Mouse (Mus musculus) R1 (cell line): ENCODE measurements around the gene Fgfbp1.

ENCODE experiments used
- DNase-seq: peaks from one replicate; pipeline ENCODE4 v3.0.0-alpha.2; 2018; ENCODE audit warnings: low read depth, low spot score

Fgfbp1 gene

DNA sequence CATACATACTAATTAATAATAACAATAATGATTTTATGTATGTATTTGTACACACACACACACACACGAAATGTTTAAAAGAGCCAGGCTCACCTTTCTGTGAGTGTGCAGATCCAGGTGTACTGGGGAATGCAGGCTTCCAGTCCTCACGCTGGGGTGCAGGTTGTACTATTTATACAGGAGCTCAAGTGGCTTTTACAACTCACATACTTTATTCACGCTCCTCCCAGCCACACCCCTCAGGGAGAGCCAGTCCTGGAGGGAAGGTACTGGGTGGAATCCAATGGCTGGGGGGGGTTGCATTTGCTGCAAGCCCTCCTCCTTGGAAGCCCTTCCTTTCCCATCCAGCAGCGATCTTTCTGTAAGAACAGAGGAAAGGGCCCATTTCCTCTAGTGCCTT lies at the start of gene Fgfbp1:
Gene Fgfbp1, minus strand, starts transcription at position 160 of the 400 bp plus-strand sequence.
- peak; percentile 97 for DNase-seq

DNA sequence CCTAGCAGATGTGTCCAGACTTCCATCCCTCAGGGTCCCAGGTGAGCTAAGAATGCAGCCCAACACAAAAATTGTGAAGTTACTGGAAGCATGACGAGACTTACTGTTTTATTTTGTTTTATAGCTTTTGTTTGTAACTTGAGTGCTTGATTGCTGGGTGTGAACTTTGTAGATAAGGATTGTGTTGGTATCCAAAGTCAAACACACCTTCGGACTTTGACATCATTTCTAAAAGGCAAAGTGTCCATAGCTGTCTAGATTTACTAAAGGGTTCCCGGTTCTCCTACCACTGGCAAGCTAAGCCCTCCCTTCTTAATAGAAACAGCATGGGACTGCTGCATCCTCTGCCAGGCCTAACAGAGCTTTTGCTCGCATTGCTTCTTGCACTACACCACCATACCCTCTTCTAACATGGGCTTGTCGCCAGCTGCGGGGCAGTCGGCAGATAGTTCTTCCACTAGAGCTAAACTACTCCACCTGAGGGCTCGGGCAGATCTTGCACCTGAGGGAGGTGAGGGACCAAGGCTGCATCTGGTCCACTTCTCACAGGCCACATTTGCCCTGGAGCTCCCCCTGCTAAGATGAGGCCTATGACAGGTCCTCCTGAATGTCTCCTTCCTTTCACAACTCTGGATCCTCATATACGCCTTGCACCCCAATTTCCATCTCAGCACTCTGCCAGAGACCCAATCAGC lies 16.9 kb upstream of the Fgfbp1 start:
- DNase-seq: no peak

DNA sequence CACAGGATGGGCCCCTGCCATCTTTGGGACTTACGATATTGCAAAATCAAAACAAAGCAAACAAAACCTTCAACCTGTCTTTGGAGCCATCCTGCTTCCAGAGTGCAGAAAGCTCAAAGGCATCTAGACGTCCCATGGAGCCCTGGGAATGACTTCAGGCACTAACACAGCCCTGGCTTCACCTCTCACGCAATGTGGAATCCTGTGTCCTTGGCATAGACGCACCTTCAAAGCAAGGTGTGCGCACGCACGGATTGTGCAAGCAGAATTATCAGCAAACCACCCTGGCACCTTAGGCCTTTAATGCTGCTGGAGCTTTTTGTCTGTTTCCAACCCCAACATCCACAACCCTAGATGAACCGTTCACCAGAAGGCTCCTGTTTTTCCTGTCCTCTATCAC lies 16.0 kb upstream of the Fgfbp1 start:
- DNase-seq: no peak

DNA sequence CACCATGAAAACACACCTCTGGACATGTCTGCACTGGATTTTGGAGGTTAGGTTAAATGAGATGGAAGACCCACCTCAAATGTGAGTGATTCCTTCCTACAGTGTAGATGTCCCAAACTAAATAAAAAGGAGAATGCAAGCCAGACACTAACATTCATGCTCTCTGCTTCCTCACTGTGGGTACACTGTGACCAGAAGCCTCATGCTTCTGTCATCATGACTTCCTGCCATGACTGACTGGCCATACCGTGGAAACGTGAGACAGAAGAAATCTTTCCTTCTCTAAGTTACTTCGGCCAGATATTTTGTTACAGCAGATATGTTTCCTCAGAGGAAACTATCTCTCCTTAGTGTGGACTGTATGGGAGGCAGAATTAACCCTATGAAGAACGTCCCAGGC lies 14.6 kb upstream of the Fgfbp1 start:
- DNase-seq: no peak

DNA sequence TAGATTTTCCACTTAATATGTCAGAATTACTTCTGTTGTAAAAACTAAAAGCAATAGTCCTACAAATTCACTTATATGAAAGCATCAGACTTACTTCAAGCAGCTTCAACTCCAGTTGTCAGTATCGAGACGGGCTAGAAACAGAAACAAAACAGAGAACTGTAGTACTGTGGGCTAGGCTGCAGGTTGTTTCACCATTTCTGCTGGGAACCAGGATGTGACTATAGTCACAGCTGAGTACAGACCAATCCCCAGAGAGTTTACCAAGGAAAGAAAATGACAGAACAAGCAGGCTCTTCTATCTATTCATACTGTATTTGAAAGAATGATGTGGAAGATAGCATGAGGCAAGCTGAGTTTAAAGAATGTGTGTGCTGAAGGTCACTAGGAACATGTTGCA lies 13.4 kb upstream of the Fgfbp1 start:
- DNase-seq: no peak

DNA sequence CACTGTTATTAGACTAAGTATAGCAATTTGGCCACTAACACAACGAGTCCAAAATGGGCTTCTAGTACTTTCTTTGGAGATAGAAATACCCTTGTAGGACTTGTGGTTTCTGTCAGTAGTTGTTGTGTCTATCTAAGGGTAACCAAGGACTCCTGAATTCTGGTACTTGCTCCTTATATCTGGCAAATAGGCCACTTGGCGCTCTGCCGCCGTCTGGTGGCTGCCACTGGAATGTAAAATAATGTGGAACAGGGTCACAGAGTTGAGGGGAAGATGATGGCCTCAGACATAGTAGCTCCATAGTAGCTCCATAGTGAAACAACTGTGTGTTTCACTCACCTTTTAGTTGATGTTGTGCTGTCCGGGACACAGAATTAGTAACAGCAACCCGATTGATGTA lies 8.7 kb upstream of the Fgfbp1 start:
- DNase-seq: peak; percentile 60

DNA sequence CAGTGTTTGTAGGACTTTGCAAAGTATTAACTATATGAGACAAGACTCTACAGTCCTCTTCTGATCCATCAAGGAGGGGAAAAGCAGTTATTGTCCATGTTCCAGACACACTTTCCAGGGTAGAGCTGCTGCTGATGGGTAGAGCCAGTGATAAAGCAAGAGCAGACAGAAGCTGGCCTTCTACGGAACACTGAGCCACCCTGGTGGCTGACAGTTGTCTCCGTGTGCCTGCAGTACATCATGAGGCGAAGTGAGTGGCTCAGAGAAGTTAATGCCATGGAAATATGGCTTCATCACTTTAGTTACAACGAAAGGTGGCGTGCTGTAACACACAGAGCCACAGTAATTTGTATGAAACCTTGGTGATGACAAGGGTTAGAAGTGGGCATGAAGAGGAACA lies 7.4 kb upstream of the Fgfbp1 start:
- peak; percentile 21 for DNase-seq

DNA sequence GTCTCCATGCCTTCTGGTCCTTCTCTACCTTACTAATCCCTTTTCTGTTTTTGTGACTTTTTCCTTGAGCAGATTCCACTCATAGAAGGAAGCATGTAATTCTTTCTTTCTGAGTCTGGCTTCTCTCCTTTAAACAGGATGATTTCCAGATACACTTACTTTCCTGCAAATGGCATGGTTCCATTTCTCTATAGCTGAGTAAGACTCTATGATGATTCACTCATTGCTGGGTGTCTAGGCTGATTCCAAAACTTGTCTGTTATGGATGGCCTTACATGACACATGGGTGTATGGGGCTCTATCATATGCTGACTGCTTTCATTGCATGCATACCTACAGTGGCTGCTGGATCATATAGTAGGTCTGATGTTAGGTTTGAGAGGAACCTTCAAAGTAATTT lies 4.6 kb upstream of the Fgfbp1 start:
- DNase-seq: no peak

DNA sequence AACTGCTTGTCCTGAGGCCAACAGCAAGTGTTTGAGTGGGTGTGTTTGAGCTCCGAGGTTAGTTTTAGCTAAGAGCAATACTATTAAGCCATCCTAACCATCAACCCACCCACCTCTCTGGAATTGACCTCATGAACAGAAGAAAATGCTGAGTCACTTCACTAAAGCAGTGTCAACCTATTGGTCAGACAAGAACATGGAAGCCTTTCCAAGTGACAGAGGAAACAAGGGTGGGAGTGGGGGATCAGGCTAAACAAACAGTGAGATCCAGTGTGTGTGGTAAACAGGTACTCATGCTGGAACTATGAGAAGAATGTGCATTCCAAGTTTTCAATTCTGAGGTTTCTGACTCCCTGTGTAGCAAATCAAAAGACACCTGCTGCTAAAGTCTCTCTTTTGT lies 1.3 kb upstream of the Fgfbp1 start:
- peak; percentile 100 for DNase-seq

DNA sequence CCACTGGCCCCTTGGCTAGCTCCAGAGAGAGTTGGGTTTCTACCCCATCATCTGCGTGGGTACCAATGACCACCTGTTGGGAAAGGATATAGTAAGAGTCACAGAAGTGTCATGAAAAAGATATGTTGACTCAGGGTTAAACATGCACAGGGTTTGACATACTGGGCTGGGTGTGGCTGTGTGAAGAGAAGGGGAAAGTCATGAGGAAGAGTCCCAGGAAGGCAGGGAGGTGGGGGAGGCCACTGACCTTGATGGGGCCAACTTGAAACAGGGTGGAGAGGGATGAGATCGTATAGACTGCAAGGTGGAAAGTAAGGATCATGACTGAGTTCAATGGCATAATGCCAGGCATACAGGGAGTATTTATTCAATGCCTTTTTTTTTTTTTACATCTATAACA lies 1.2 kb downstream of the Fgfbp1 start:
- no peak for DNase-seq

DNA sequence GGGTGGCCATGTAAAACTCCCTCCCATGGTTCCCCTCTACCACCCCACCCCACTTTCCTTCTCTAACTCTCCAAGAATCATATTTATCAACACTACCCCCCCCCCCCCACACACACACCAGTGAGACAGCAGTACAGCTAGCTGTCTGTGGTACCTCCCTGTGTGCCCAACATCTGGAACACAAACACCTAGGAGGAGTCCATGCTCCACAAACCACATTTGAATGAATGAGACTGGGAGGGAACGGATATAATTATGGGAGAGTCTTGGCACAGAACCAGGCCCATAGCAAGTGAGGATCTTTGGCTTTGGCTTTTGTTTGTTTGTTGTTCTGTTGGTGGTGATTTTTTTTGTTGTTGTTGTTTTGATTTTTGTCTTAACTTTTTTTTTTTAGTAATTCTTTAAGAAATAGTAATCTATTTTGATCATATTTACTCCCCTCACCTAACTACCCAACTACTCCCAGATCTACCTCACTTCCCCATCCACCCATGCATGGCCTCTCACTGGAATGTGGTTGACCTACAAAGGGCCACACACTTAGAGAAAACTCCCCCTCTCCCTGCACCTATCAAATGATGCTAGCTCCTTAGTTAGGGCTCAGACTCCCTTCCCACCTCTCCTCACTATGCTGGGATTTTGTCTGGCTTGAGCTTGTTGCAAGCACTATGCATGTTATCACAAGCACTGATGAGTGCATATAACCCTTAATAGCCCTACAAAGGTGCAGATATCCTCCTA lies 4.6 kb downstream of the Fgfbp1 start:
- DNase-seq: no peak

DNA sequence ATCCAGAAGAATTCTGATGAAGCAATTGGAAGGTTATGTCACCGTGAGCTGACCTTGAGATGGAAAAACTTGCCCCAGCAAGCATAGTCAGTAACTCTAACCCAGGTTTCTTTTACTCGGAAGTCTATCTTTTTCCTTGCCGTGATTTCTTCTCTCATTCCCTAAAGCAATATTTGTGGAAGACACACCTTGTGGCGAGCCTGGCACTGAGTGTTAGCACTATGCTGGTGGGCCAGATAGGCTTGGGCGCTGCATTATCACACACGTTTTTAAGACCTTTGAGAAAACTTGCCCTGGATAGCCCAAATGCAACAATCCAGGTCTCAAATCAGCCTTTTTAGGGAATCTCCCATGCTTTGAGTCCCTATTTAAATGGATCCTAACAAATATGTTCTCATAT lies 7.4 kb downstream of the Fgfbp1 start:
- DNase-seq: no peak

DNA sequence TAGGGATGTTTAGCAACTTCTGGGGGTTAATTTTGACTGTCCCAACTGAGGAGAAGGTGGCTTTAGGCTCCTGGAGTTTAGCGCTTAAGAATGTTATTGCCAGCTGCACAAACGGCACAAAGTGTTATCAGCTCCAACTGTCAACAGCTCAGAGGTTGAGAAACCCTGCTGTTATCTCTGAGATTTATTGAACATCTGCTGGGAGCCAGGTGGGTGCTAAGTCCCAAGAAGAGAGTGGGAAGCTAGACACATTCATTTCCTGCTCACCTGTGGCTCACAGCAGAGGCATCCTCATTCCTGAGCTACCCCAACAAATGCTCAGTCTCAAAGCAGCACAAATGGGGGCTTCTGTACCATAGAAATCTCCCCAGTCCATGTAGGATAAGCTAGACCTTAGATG lies 10.4 kb downstream of the Fgfbp1 start:
- DNase-seq: no peak

DNA sequence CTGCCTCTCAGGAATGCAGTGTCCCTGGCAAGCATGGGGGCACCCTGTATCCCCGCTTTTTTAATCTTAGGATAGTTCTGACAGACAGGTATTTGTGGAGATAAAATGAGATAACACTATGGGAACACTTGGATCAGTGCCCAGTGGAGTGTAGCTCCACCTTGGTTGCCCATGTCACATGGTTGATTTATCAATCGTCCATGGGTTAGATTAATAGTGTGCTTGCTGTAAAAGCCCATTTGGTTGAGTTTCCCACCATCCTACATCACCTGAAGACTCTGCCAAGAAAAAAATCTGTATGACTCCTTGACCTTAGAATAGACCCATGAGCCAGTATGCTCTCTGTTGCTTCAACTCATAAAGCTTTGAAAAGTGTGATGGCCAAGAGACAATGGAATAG lies 11.0 kb downstream of the Fgfbp1 start:
- DNase-seq: no peak

DNA sequence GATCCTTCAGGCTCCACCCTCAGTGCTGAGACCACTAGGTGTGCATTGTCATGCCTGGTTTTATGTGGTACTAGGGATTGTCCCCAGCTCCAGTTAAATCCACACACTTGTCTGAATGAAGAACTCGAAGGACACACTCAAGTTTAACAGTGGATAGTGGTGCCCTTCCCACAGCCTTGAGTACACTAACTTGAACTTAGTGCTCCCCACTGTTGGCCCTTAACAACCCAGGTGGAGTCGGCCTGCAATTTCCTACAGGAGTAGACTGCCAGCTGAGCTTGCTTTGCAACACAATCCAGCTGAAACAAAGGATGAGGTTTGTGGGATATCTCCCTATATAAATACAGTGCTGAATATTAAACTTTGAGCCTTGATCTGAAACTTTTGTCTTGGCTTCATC lies 12.9 kb downstream of the Fgfbp1 start:
- peak; percentile 93 for DNase-seq

DNA sequence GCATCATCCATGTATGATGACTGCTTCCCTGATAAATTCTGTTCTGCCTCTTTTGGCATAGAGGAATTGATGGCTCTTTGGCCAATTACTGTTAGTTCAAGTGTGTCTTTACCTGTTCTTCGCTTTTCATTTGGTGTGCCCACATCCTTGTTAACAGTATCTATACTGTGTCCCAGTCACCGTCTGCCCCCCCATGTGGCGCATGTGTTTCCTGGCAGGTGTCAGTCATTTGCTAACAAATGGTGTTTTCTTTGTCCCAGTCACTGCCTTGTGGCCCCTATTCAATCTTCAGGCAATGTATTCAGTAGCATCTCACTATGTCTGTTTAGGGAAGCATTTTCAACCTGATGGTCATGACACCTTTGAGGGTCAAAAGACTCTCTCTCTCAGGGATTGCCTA lies 20.5 kb downstream of the Fgfbp1 start:
- no peak for DNase-seq

DNA sequence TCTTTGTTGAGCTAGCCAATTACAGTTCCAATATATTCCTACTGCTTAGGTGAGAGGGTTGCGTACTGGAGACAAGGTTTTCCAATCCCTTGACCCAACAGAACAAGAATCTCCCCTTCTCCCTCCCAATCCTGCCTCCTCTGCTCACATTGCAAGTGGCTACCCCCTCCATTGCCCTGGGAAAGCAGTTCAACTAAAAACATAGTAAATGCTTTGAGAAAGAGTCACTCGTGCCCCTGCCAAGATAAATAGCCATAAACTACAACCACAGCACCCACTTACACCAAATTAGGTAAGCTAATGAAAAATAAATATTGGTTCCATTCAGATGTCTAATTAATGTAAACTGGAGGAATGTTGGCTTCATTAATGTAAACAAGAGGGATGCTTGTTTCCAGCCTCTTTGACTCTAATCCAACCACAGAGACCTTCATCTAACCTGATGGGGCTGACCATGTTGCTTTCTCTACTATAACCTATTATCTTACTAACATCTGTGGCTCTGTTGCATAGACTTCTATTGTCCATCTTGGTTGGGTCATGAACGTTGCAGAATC lies 21.6 kb downstream of the Fgfbp1 start:
- DNase-seq: no peak

DNA sequence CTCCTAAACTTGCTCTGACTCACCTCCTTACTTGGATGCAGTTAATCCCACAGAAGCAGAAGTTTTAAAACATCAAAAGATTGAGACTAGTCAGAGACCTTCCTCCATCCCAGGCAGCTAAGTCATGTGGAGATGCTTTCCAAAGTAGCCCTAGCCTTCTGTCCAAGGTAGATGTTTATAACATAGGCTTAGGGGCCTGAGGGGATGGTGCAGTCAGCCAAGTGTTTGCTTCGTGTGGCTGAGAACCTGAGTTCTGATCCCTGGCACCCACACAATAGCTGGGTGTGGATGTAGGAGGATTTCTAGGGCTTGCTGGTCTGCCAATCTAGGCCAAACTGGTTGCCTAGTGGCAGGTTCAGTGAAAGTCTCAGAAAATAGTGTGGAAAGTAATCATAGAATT lies 28.3 kb downstream of the Fgfbp1 start:
- no peak for DNase-seq

DNA sequence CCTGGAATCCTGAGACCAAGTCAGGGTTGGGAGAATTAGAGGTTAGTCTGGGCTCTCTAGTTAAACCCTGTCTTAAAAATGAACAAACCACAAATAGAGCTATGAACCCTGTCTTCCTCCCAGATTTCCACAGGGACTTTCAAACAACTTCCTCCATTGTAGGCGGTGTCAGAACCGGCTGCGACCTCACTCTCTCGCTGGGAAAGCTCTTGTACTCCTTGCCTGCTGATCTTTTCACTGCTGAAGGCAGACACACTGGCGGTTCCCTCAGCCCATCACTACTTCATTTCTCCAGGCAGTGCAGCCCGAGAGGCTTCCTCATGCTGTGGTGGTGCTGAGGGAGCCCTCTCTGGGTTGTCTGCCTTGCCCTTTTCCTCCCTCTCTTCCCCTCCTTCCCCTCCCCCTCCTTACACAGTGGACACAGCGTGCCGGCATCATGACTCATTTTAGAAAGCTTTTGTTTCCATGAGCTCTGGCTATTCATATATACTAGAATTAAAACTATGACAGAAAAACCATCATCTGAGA lies 32.8 kb downstream of the Fgfbp1 start:
- DNase-seq: peak; percentile 72

DNA sequence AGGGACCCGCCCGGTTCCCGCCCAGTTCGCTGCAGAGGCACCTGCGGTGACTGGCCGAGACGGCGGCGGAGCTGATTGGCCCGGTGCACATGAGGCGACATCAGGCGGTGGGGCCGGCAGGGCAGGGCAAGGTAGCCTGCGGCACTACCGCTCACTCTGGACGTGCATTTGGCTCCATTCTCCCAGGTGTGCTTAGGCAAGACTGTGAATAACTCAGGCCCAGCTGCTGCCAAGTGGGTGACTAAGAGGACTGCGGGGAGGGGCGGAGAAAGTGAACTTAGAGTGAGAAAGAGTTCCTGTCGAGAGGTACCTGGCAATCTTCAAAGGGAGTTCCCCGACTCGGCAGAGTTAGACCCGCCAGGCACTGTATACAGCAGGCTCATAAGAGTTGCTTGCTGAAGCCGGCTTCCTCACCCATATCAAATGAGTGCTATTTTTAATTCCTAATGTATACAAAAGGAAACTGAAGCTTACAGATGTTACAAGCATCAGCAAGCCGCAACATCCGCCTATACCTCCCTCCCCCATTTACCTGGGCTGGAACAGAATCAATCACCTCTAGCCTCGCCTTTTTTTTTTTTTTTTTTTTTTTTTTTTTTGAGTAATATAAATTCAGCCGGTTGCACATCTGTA lies 33.4 kb downstream of the Fgfbp1 start:
- DNase-seq: peak; percentile 94

DNA sequence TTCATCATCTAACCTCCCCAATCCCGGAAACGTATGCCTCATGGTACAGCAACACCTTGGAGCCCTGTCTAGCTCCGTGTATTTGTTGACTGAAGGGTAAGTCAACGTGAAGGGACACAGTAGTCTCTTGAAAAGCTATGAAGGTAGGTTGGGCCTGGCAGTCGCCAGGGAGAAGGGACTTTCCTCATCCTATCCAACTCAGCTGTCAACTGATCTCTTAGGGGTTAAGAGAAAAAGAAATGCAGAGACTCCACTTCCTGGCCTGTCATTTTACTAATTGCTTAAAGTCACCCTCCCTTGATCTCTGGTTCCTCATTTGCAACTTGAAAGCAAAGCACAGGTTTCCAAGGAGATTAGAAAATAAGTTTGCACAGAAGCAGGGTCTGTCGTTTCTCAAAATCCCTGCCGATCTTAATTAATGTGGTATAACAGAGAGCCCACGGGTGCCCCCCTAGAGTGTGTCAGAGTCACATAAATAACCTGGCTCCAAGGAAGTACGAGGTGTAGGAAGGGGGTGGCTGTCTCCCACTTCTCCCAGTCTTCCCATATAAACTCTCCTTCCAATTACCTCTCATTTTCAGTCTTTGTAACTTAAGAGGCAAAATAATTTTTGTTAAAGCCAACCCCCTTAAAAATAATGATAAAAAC lies 34.1 kb downstream of the Fgfbp1 start:
- peak; percentile 31 for DNase-seq

DNA sequence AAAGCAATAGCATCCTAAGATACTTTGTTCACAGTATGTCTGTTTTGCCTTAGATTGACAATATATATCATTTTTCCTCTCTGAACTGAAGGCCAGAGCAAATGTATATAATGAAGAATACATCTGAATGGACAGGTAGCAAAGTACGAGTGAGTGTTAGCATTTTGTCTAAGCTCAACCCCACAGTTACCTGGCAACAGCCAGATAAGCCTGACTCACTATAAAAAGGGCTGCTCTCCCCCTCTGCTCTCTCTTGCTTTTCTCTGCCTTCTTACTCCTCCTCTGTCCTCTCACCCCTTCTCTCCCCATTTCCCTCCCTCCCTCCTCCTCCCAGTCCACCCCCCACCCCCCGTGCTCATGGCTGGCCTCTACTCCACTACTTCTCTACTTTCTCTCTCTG lies 48.3 kb downstream of the Fgfbp1 start:
- no peak for DNase-seq
